Mouse (Mus musculus) urinary bladder, postnatal 10 days (tissue): Measurements from ENCODE around the gene Ngfr.
A peak's percentile ranks its signal among the peaks of the same experiment; 100 is the strongest.

Experiments
- DNase-seq: peaks from one replicate; pipeline ENCODE4 v3.0.0; 2022; ENCODE audit warnings: low spot score

The Ngfr gene

DNA sequence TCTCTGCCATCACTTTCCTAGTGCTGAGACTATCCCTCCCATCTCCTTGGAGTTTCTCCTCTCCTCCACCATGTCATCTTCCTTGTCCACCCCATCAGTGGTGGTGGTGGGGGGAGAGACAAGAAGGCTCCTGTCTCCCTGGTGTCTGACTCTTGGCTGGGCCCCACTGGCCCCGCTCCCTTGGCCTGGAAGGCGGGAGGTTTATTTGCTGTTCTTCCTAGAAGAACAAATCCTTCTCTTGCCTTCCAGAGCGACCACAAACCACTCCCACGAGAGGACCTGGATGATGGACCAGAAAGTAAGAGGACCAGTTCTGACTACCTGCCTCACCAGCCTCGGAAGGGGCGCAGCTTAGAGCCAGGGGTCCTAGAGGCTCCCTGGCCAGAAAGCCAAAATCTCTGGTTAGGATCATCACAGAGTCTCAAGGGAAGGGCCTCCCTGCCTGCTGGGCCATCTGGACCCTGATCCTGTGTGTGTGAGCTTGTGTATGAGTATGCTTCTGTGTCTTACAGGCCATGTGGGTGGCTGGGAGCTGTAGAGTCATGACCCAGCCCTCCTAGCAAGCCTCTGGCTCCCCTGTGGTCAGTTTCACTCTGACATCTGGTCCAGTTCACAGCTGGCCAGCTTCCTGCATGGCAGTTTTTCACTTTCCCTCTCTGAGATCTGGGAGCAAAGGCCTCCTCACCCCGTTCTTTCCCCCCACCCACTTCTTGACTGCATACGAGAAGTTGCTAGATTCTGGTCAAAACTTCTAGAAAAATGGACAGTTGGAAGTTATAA lies 19.4 kb downstream of the Ngfr start:
- DNase-seq = no peak

DNA sequence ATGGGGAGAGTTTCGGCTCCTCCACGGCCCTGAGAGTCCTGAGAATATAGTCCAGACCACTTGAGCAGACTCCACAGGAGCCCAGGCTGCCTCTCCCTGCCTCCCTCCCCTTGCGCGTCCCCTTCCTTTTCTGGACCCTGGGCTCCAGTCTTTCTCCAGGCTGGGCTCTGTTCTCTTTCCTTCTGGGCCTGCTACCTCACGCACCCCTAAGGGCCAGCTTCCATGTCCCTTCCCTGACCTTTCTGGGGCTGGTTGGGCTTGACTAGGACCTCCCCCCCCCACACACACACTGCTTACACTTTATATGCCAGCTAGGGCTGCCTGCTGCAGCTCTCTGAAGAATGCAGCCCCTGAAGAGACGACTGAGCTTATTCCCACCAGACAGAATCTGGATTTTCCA lies 20.2 kb downstream of the Ngfr start:
- DNase-seq = no peak

DNA sequence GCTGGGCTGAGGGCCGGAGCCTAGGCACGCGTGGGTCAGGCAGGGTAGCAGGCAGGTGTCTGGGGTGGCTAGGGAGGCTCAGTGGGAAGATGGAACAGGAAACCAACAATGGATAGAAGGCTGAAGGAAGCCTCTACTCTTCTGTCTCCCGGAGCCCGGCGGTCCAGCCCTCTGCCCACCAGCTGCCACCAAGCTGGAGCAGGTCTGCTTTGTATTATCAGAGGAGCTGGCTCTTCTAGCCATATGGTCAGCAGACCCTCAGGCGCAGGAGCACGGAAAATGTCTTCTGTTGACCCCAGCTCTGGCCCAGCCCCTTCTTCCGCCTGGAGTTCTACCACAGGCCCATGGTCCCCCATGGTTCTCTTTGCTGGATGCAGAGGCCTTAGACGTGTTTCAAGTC lies 22.2 kb downstream of the Ngfr start:
- no peak for DNase-seq

DNA sequence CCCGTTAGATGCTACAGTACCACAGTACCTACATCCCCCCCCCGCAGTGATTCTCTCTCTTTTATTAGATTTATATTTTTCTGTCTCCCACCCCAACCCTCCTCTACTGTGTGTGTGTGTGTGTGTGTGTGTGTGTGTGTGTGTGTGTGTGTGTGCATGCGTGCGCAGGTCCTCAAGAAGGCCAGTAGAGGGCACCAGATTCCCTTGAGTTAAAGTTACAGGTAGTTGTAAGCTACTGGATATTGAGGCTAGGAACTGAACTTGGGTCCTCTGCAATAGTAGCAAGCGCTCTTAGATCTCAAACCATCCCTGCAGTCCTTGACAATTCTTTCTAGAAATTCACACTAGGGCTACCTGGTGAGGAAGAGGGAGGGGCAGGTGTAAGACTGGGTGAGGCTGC lies 23.7 kb downstream of the Ngfr start:
- DNase-seq = no peak

DNA sequence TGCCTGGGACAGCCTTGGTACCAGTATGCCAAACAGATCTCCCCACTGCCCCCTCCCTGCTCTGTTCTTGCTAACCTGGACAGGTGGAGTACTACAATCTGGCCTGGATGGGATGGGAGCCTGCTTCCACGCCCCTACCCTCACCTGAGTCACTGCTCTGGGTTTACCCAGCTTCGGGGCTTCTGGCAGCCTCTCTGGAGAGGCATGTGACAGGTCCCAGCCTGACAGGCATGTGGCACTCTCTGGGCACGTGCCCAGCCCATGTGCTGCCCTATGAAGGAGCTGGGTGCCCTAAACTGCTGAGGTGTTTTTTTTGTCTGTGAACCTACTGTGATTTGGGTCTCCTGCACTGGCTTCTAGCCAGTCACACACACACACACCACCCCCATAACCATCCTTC lies 26.8 kb downstream of the Ngfr start:
- no peak for DNase-seq

DNA sequence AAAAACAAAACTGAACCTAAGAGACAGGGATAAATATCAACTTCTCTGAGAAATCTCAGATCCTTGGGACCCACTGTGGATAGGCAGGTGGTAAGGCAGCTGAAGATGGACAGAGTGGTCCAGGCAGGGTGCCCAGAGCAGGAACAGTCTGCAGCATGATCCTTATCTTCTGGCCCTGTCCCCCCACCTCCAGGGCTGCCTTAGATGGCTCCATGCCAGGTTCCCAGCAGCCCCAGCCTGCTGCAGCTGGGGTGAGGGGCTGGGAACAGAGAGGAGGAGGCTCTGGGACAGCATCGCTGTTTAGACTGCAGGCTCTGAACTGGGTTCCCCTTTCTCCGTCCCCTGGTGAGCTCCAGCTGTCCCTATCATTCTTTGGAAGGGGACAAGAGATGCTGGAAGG lies 27.8 kb downstream of the Ngfr start:
- DNase-seq = no peak

DNA sequence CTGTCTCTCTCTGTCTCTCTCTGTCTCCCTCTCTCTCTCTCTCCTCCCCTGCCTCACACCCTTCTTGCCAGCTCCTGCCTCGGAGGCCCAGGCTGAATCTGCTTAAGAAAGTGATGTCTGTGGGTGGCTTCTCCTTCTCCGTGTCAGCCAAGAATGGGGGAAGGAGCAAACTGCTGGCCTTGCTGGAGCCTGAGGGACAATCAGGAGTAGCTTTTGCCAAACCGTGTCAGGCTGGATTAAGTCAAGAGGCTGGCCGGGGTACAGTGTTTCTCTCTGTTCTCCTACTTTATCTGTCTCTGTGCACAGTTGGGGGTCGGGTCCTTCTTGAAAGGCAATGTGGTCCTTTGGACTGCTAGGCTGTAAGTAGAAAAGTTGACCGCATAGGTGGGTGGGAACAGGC lies 29.8 kb downstream of the Ngfr start:
- no peak for DNase-seq

DNA sequence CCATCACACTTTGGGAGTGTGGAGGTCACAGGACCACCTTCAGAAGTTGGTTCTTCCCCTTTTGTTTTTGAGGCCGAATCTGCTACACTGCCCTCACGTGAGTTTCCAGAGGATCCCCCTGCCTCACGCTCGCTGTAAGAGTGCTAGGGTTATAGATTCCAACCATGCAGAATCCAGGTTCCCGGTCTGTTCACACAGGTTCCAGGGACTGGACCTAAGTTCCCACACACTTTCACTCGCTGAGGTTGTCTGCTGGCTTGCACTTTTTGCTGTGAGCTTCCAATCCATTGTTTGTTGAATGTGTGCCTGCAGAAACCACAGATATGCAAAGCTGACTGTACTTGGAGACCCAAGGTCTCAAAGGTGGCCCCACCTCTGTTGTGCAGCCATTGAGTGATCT lies 30.5 kb downstream of the Ngfr start:
- DNase-seq = no peak

DNA sequence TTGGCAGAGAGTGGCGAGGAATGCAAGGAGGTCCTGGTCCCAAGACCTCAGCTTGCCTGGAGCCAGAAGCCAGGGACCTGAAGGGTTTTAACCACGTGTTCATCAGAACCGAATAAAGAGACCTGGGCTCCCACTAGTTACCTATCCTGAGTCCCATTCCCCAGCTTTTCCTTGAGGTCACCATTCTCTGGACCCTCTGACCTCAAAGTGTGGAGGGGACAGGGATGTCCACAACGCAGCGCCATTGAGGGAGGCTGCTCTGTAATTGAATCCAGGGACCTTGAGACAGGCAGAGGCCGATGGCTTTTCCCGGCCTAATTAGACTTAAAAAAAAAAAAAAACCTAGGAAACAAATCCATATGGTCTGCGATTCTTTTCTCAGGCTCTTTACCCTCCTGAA lies 32.3 kb downstream of the Ngfr start:
- no peak for DNase-seq

DNA sequence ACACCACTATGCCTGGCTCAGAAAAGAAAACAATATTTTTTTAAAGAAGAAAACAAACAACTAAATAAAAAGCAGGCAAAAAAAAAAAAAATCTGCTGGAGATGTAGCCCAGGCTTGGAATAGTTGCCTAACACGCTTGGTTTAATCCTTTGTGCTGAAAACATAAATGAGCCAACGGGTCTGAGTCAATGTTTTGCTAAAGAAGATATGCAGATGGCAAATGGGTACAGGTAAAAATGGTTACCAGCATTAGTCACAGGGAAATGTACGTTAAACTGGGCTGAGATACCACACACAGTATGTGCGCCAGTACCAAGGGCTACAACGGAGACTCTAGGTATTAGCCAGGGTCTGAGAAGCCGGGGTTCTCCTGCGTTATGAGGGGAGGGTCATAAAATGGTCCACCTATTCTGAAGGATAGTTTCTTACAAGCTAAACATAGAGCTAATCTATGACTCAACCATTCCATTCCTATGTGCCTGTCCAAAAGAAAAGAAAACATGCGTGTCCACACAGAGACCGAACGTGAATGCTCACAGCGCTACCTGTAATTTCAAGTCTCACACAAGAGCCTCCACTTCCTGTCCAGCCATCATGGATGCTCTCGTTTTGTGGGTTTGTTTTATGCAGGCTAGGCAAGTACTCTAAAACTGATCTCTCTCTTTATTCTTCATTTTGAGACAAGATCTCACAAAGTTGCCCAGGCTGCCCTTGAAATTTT lies 37.1 kb downstream of the Ngfr start:
- DNase-seq = no peak

DNA sequence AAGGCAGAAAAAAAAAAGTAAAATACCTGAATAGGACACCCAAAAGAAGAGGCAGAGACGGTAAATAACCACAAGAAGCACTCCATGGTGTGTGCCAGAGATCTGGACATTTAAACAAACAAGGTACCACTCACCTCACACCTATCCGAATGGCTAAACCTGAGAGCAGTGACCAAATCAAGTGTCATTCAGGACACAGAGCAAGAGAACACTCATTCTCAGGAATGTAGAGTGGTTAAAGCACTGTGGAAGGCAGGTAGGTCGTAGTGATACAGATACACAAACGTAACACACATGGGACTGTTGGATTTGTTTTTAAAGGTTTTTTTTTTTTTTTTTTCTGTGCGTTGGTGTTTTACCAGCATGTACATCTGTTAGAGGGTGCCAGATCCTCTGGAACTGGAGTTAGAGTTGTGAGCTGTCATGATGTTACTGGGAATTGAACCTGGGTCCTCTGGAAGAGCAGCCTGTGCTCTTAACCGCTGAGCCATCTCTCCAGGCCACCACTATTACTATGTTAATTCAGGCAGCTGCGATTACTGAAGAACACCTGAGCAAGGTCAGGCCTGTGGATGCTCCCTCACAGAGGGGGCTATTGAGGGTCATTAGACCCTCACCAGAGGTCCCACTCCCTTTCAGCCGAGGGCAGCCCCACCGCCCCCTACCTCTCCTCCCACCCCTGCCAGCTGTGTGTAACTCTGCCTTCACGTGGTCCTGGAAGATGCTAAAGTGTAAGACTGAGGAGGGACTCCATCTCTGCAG lies 41.3 kb downstream of the Ngfr start:
- no peak for DNase-seq

DNA sequence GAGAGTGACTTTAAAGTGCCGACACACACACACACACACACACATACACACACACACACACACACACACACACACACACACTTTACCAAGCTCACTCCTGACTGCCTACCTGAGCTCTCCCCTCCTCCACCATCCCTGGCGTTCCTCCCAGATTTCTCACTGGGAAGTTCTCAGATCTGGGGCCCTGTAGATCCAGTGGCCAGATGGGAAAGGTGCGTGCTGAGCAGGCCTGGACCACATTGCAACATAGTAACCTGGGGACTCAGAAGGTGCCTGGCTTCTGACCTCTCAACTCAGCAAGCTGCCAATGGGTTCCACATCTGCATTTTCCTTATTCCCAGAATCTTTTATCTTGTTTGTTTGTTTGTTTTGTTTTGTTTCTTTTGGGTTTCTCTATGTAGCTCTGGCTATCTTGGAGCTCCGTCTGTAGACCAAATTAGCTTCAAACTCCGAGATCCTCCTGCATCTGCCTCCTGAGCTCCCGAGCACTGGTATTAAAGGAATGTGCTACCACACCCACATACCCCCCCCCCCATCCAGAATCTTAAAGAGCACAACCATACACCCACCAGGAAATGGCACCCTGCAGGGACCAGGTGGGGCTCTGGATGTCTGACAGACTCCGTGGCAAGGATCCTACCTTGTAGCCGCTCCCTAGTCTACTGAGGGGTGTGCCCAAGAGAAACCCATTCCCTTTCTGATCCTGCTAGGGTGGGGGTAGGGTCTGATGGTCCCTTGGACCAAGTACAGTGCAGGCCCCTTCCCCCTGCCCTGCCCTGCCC lies 42.8 kb downstream of the Ngfr start:
- no peak for DNase-seq

DNA sequence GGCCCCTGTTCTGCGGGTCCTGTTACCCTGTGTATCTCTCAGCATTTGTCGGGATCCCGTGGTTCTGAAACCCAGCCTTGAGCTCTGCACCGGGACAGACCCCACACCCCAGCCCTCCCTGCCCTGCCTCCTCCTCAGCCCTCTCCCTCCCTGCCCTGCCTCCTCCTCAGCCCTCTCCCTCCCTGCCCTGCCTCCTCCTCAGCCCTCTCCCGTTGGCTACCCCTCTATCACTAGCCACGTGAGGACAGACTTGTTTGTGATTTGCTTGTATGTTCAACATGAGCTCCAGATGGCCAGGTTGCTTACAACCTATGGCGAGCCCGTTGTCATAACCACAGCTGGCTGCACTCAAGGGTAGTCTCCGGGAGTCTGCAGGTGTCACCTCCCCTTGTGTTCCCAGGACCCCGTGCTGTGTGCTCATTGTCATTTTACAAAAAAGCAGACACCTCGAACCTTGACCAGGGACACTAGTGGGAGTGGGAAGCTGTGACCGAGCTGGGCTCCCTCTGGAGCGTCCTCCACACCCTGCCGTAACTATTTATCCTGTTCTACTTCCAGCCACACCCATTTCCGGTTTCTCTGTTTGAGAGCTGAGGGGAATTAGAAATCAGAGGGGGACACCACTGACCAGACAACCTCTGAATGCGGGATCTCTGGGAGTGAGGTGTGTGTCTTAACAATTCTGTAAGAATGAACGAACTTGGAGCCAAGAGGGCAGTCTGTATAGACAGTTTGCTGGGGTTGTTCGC lies 46.7 kb downstream of the Ngfr start:
- no peak for DNase-seq

DNA sequence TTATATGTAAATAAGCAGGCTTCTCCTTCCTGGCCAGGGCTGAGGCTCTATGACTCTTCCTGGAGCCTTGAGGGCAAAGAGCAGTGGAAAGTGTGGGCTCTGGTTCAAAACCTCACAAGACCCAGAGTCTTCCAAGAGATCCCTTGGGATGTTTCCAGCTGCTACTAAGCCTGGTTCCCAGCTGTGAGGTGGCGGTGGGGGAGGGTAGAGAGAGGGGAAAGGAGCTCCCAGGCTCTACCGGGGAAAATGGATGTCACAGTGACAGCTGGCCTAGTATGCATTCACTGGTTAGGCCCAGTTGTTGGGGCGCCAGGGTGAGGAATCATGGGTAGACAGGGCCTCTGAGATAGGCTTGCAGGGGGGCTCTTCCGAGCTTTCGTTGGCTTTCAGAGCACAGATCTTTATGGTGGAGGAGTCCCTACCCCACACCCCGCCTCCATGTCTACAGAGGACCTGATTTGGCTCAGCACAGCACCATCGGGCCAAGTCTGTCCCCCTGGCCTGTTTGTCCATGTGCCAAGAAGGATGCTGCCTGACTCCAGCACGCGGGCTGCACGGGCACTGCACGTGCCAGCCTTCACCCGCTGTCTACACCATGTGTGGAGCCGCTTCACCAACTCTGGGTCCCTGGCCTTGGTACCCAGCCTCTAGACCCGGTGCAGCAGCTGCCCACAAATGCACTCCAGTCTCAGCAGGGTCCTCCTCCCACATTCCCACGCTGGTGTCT lies 49.0 kb downstream of the Ngfr start:
- no peak for DNase-seq

DNA sequence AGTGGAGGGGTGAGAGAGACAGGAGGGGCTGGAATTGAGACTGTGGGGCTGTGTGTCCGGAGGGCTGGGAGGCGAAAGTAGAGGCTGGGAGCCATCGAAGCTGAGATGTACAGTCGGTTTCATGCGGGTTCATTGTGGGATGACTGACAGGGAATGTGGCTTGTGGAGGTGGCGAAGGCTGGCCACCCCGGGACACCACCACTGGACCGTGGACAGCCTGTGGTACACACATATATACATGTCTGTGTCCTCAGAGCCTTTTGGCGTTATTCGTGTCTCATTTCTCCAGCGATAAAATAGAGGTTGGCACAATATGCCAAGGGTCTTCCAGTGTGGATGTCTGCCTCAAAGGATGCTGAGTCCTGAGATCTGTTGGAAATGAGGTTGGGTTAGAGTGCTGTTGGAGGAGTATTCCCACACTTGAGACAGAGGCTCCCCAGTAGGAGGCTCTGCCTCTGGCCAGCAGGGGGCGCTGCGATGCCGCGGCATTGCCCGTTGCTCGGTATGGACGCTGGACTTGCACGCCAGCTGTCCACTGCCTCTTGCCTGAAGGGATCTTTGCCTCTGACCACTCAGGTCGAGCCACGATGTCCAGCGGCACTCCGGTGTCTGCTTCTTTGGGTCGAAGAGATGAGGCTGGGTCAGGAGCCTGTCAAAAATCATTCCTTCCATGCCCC lies 53.9 kb downstream of the Ngfr start:
- peak; percentile 85 for DNase-seq

DNA sequence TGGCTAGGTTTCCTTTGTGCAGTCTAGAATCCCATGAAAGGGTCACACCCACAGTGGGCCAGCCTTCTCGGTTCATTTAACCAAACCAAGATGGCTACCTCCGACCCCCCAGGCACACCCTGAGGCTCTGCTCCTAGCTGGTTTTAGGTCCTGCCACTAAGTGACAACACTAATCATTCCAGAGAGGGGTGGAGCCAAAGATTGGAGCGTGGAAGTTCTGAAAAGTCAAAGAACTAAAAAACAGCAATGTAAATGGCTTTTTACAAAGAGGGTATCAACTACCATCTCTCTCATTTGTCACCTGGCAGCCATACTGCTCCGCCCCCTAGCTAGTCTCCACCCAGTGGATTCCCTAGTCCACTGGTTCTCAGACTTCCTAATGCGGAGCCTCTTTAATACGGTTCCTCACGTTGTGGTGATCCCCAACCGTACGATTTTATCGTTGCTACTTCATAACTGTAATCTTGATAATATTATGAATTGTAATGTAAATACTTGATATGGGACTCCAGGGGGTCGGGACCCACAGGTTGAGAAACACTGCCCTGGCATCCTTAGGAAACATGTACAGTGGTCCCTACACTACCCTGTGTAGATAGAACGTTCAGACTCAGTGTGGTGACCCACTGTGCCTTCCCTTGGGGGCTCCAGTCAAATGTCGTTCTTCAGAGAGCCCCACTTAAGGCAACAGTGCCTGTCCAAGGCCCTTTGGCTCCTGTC lies 55.0 kb downstream of the Ngfr start:
- no peak for DNase-seq

DNA sequence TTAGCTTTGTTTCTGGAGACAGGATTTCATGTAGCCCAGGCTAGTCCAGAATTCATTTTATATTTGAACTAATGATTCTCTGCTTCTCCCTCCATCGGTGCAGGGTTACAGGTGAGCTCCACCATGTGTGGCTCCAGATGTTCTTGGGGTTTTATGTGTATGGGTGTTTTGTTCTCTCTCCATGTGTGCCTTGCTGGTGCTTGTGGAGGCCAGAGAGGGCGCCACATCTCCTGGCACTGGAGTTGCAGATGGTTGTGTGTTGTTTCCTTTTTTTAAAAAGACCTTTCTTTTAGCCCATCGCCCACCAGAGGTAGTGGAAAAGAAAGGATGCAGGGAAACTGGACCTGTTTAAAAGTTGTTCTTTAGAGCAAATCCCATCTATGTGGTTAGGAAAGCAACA lies 59.3 kb downstream of the Ngfr start:
- DNase-seq = no peak

DNA sequence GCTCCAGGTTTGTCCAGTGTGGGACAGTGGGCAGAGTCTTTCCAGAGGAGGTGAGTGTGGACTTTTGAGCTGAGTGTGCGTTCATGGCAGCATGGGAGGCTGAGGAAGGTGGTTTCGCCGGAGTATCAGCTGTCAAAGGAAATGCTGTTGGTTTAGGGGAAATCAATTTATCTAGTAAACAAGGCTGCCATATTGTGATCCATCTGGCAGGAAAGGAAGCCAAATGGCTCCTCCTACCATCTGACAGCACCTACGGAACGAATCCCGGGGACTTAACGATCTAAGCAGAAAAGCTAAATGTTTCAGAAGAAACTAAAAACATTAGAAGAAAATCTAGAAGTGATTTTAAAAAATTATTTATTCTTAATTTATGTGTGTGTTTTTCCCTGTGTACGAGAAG lies 60.2 kb downstream of the Ngfr start:
- DNase-seq = no peak

DNA sequence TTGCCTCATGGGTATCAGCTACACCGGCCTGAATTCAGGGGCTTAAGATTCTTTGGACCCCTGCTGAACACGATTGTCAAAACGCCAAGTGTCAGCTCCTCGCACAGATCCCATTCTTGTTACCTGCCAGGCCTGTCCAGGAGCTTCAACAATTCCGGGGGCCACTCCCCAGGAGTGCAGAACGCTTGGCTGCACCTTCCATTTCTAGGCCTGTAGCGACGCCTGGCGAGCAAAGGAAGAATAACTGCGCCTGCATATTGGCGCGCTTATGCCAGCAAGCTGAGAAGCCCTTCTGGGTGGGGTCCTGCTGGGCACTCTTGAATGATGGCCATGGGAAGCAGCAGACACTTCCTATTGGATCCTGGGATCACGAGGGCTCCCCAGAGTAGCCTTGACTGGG lies 66.0 kb downstream of the Ngfr start:
- peak; percentile 43 for DNase-seq
